Mouse (Mus musculus) CD4-positive, CD25-positive, alpha-beta regulatory T cell (primary cell): ENCODE measurements around the gene Phactr4. TPM values are rescaled to one million over a fixed set of nuclear protein-coding genes. Genes with fewer than 3 reads are reported as not detected.

Source experiments
- polyA plus RNA-seq: library from polyadenylated mRNA; unstranded; fragments of 100-300 nt; shearing (Covaris generic); gene quantifications from one replicate; pipeline ENCODE4 v1.2.1, GENCODE M21; 2017

The Phactr4 gene
- 3.0 TPM for polyA plus RNA-seq

GRCm38 (mm10) chr4:132421923-132422782 lies at the start of gene Phactr4:
Gene Phactr4 (minus strand): TSS chr4:132422489.

GRCm38 (mm10) chr4:132463430-132464254 lies 41.4 kb upstream of the Phactr4 start, which contains the start of gene Med18:
Gene Med18 (minus strand): TSS chr4:132463921.

GRCm38 (mm10) chr4:132353481-132353885 lies 68.8 kb downstream of the Phactr4 start, which contains the start of gene Rcc1:
Gene Rcc1 (minus strand): TSS chr4:132353605.

GRCm38 (mm10) chr4:132329115-132329834 lies 93.0 kb downstream of the Phactr4 start, which contains the start of gene Trnau1ap:
Gene Trnau1ap (minus strand): TSS chr4:132329538.

Other genes with a start within 250 kb of the Phactr4 start
- gene Ythdf2, start 210.2 kb downstream of the Phactr4 start, polyA plus RNA-seq, result 124 TPM
- gene Gmeb1, start 160.9 kb downstream of the Phactr4 start, polyA plus RNA-seq, result 6.3 TPM
- gene Taf12, start 148.1 kb downstream of the Phactr4 start, polyA plus RNA-seq, result 80.0 TPM
- 0.24 TPM for gene Rab42, start 119.1 kb downstream of the Phactr4 start, polyA plus RNA-seq
- 78.8 TPM for gene Trnau1ap, start 93.0 kb downstream of the Phactr4 start, polyA plus RNA-seq
- 28.4 TPM for gene Rcc1, start 68.9 kb downstream of the Phactr4 start, polyA plus RNA-seq
- 27.3 TPM for gene Med18, start 41.4 kb upstream of the Phactr4 start, polyA plus RNA-seq
- 8.3 TPM for gene Sesn2, start 88.0 kb upstream of the Phactr4 start, polyA plus RNA-seq
- gene Atpif1, start 111.2 kb upstream of the Phactr4 start, polyA plus RNA-seq, result 178 TPM
- gene Dnajc8, start 113.1 kb upstream of the Phactr4 start, polyA plus RNA-seq, result 237 TPM
- gene Ptafr, start 141.6 kb upstream of the Phactr4 start, polyA plus RNA-seq, result 0.35 TPM
- 31.1 TPM for gene Eya3, start 216.5 kb upstream of the Phactr4 start, polyA plus RNA-seq